In the genomic region with DNA sequence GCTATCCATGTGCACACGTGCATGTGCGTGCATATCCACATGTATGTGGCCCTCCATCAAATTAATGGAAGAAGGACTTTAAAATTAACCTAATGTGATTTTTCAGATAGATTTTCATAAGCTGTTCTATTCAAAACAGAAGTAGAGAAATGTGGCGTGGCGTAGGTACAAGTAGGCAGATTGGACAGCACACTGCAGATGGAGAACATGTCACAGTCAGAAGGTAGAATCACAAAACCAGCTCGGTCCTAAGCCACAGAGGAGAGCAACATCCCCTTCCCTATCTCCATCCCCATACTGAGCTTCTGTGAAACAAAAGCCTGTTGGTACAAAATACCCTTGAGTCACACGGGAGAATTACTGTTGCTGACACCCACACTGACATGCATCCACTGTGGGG, we compare ENCODE assay signal across 20 mouse cellular contexts. TPM values are rescaled to one million over a fixed set of nuclear protein-coding genes. Genes with fewer than 3 reads are reported as not detected.
DNase-seq lines count a peak whose midpoint lies in the region; TF ChIP-seq lines count a peak whose summit lies in the region.
"Had no signal": no experiment of that assay in that cellular context is flagged by ENCODE, and none has a peak within 500 bp of the region (broad histone marks: within the 10 kb centered on the region; RNA-seq: fewer than 3 reads in every experiment).

No protein-coding gene starts in this region.

- TF ChIP-seq CTCF in layer of hippocampus, adult 2 months (conservative IDR thresholded peaks at IDR 0.05): no peak
- no peak for TF ChIP-seq CTCF in olfactory bulb, adult 2 months (IDR thresholded peaks at IDR 0.05; ENCODE audit: insufficient read depth, low read depth, low read length)

- no peak for TF ChIP-seq POLR2A in olfactory bulb, adult 2 months (IDR thresholded peaks at IDR 0.05; ENCODE audit: insufficient read depth, low read depth, low read length)

- DNase-seq in layer of hippocampus, adult 2 months (ENCODE audit: low spot score in 2 of 2): peak in 1 of 2 experiments; percentile 15
- no peak for DNase-seq in layer of hippocampus, adult 8-10 months (ENCODE audit: low spot score in 2 of 2)
- DNase-seq in layer of hippocampus, postnatal 14 days (ENCODE audit: low spot score in 2 of 2): peak; percentile 54 to 80
- DNase-seq in layer of hippocampus, postnatal 10 days (ENCODE audit: low spot score in 2 of 2): no peak
- DNase-seq: adrenal gland, adult 8-10 months; adrenal gland, postnatal 14 days; adrenal gland, postnatal 36 days; B cell, adult 2 months; cerebellum, adult 11-12 months; cerebellum, adult 2 months; cerebellum, adult 9-10 months; cerebellum, postnatal 10 days; cerebellum, postnatal 25 days had no signal

- H3K4me1 ChIP-seq in olfactory bulb, adult 2 months (ENCODE audit: control insufficient read depth, insufficient read depth, low read length): peaks cover 14% of the 10 kb centered on the region
- H3K4me1 ChIP-seq: embryonic facial prominence, embryonic 10.5 days; embryonic facial prominence, embryonic 12.5 days had no signal

- no peak overlapping the region for H3K4me3 ChIP-seq in layer of hippocampus, adult 2 months
- no peak overlapping the region for H3K4me3 ChIP-seq in olfactory bulb, adult 2 months (ENCODE audit: insufficient read depth, low read depth, low read length)
- H3K4me3 ChIP-seq: embryonic facial prominence, embryonic 10.5 days; embryonic facial prominence, embryonic 12.5 days; forebrain, embryonic 13.5 days; forebrain, embryonic 15.5 days had no signal

- whole genome bisulfite sequencing in olfactory bulb, adult 2 months: 75% methylated on average over 6 of the region's 6 CpGs

- peak overlapping the region; percentile 76 for H3K27ac ChIP-seq in layer of hippocampus, adult 2 months
- H3K27ac ChIP-seq in olfactory bulb, adult 2 months (ENCODE audit: insufficient read depth, low read depth, low read length): peak overlapping the region; percentile 77
- H3K27ac ChIP-seq: embryonic facial prominence, embryonic 10.5 days; embryonic facial prominence, embryonic 12.5 days; forebrain, embryonic 13.5 days; forebrain, embryonic 15.5 days had no signal

RNA-seq across cellular contexts. Expression of gene Ptpro, which starts 34.3 kb away (rescaled TPM):
- 10 to 100 TPM; 43.6 to 45.4 TPM for total RNA-seq in layer of hippocampus, adult 2 months (2021)
- 10 to 100 TPM; 27.9 to 32.3 (median 30.0) TPM for total RNA-seq in layer of hippocampus, adult 8-10 months (2022)
- 10 to 100 TPM; 76.3 to 78.7 TPM for total RNA-seq in layer of hippocampus, postnatal 14 days (2021)
- 10 to 100 TPM; 85.8 to 94.2 TPM for total RNA-seq in layer of hippocampus, postnatal 10 days (2021)
- not detected in 2 replicates for polyA plus RNA-seq in olfactory bulb, adult 2 months (2012; ENCODE audit: insufficient read depth, insufficient read length, low replicate concordance, missing spikeins)
- polyA plus RNA-seq: G1E, Patski had no signal

Comparison
In these comparisons a context has a peak if more than half of its experiments do, and no peak if none do; other contexts are left out.
1. DNase-seq: peak in layer of hippocampus, postnatal 14 days (2 of 2); none in layer of hippocampus, adult 8-10 months (0 of 2) and layer of hippocampus, postnatal 10 days (0 of 2).